Mouse (Mus musculus): Measurements from ENCODE around the gene Prss45.
"Not testable (repeated sequence)": the region's sequence is repeated elsewhere in the genome, so short reads cannot be mapped to it uniquely, and the experiment has no call there.

Prss45 gene

GRCm38 (mm10) chr9:110834411-110834810 is at the start of gene Prss45:
TSS of gene Prss45 (plus strand) at chr9:110834588.
- DNase-seq (ENCODE audit: low read depth): no peak

- DNase-seq (ENCODE audit: low read depth): no peak
These were observed 46.2 kb upstream of the Prss45 start for GRCm38 (mm10) chr9:110788169-110788568.

- peak; percentile 83 for DNase-seq (ENCODE audit: low read depth)
These were observed 43.9 kb upstream of the Prss45 start for GRCm38 (mm10) chr9:110790462-110790861.

- DNase-seq (ENCODE audit: low read depth): no peak
These were observed 37.4 kb upstream of the Prss45 start for GRCm38 (mm10) chr9:110797013-110797412.

- no peak for DNase-seq (ENCODE audit: low read depth)
These were observed 36.5 kb upstream of the Prss45 start, which contains the start of gene Prss42 for GRCm38 (mm10) chr9:110797866-110798265. TSS of gene Prss42 (plus strand) at chr9:110798166.

- DNase-seq (ENCODE audit: low read depth): no peak
These were observed 33.4 kb upstream of the Prss45 start for GRCm38 (mm10) chr9:110800834-110801479.

- no peak for DNase-seq (ENCODE audit: low read depth)
These were observed 31.1 kb upstream of the Prss45 start for GRCm38 (mm10) chr9:110803294-110803693.

GRCm38 (mm10) chr9:110810051-110810450 is 24.3 kb upstream of the Prss45 start:
- no peak for DNase-seq (ENCODE audit: low read depth)

- DNase-seq (ENCODE audit: low read depth): no peak
These were observed 20.6 kb upstream of the Prss45 start, which contains the start of gene Prss44 for GRCm38 (mm10) chr9:110813789-110814188. TSS of gene Prss44 (plus strand) at chr9:110813994.

GRCm38 (mm10) chr9:110820546-110820945 is 13.8 kb upstream of the Prss45 start:
- not testable (repeated sequence) for DNase-seq (ENCODE audit: low read depth)

GRCm38 (mm10) chr9:110821436-110821835 is 13.0 kb upstream of the Prss45 start:
- no peak for DNase-seq (ENCODE audit: low read depth)

- DNase-seq (ENCODE audit: low read depth): no peak
These were observed 9.0 kb upstream of the Prss45 start for GRCm38 (mm10) chr9:110825426-110825825.

GRCm38 (mm10) chr9:110825832-110826231 is 8.6 kb upstream of the Prss45 start:
- no peak for DNase-seq (ENCODE audit: low read depth)

- no peak for DNase-seq (ENCODE audit: low read depth)
These were observed 8.0 kb upstream of the Prss45 start, which contains the start of gene Prss43 for GRCm38 (mm10) chr9:110826390-110826789. TSS of gene Prss43 (plus strand) at chr9:110826690.

- DNase-seq (ENCODE audit: low read depth): no peak
These were observed 1.4 kb upstream of the Prss45 start for GRCm38 (mm10) chr9:110833021-110833420.

GRCm38 (mm10) chr9:110834961-110835360 is 573 bp downstream of the Prss45 start:
- no peak for DNase-seq (ENCODE audit: low read depth)

- no peak for DNase-seq (ENCODE audit: low read depth)
These were observed 1.7 kb downstream of the Prss45 start for GRCm38 (mm10) chr9:110836112-110836511.

- DNase-seq (ENCODE audit: low read depth): no peak
These were observed 6.5 kb downstream of the Prss45 start for GRCm38 (mm10) chr9:110840905-110841304.

- DNase-seq (ENCODE audit: low read depth): peak; percentile 66
These were observed 7.0 kb downstream of the Prss45 start for GRCm38 (mm10) chr9:110841438-110841837.

- no peak for DNase-seq (ENCODE audit: low read depth)
These were observed 9.8 kb downstream of the Prss45 start, which contains the start of gene Prss46 for GRCm38 (mm10) chr9:110844206-110844605. TSS of gene Prss46 (plus strand) at chr9:110844506.

GRCm38 (mm10) chr9:110849162-110849561 is 14.8 kb downstream of the Prss45 start:
- DNase-seq (ENCODE audit: low read depth): peak; percentile 61

GRCm38 (mm10) chr9:110855903-110856302 is 21.5 kb downstream of the Prss45 start:
- no peak for DNase-seq (ENCODE audit: low read depth)

- DNase-seq (ENCODE audit: low read depth): no peak
These were observed 22.5 kb downstream of the Prss45 start for GRCm38 (mm10) chr9:110856920-110857319.
